Mouse (Mus musculus) liver, embryonic 14.5 days (tissue): ENCODE data around the gene Kcna7. TPM values are rescaled to one million over a fixed set of nuclear protein-coding genes. Genes with fewer than 3 reads are reported as not detected.

Experiments used
- ATAC-seq: fragments of 200-750 bp; cut with Nextera tagmentation; 2 replicates; pipeline ENCODE4 v1.8.0; 2017; ENCODE audit warnings: moderate number of reproducible peaks, mild to moderate bottlenecking, moderate library complexity; ENCODE audit not compliant: insufficient read depth
- DNase-seq, 3 experiments: peaks; one replicate each; pipeline ENCODE4 v3.0.0-alpha.2; 2012 to 2013; ENCODE audit warnings: low read depth in 3 of 3, low spot score in 3 of 3
- H3K27ac ChIP-seq: fragments of 300-500 bp; sonication (generic); 2 replicates; pipeline ENCODE4 v1.5.1; 2014; ENCODE audit warnings: moderate library complexity, mild to moderate bottlenecking, control low read depth, inconsistent platforms
- H3K27me3 ChIP-seq: fragments of 300-500 bp; sonication (generic); 2 replicates; pipeline ENCODE4 v1.6.1; 2014; ENCODE audit warnings: mild to moderate bottlenecking, low read length, moderate library complexity; ENCODE audit not compliant: control insufficient read depth, insufficient read depth
- H3K36me3 ChIP-seq: fragments of 300-500 bp; sonication (generic); replicated peaks from 2 replicates; pipeline ENCODE4 v1.6.1; 2014; ENCODE audit warnings: low read depth; ENCODE audit not compliant: control insufficient read depth, insufficient read depth
- H3K4me1 ChIP-seq, 2 experiments: fragments of 200-500 bp in 1 of 2; fragments of 300-500 bp in 1 of 2; sonication (generic) in 1 of 2; replicated peaks; 2 replicates each; pipeline ENCODE4 v1.6.1; 2012 to 2014; ENCODE audit warnings: antibody characterized with exemption in 1 of 2, inconsistent platforms in 1 of 2, low read length in 1 of 2; ENCODE audit not compliant: control insufficient read depth in 2 of 2, insufficient read depth in 2 of 2
- H3K4me2 ChIP-seq: fragments of 300-500 bp; sonication (generic); 2 replicates; pipeline ENCODE4 v1.6.1; 2014; ENCODE audit warnings: low read depth, mild to moderate bottlenecking, control low read depth, moderate library complexity
- H3K4me3 ChIP-seq, 2 experiments: fragments of 200-500 bp in 1 of 2; fragments of 300-500 bp in 1 of 2; sonication (generic) in 1 of 2; 2 replicates each; pipeline ENCODE4 v1.5.1; 2012 to 2014; ENCODE audit warnings: low read depth in 2 of 2, low read length in 2 of 2, mild to moderate bottlenecking in 2 of 2, control low read depth in 1 of 2, inconsistent platforms in 1 of 2, moderate library complexity in 1 of 2; ENCODE audit not compliant: insufficient read depth in 1 of 2
- H3K9ac ChIP-seq: fragments of 300-500 bp; sonication (generic); replicated peaks from 2 replicates; pipeline ENCODE4 v1.6.1; 2014; ENCODE audit warnings: mild to moderate bottlenecking, control low read depth, moderate library complexity
- H3K9me3 ChIP-seq: fragments of 300-500 bp; sonication (generic); 2 replicates; pipeline ENCODE4 v1.6.1; 2016; ENCODE audit warnings: low read length, mixed read lengths; ENCODE audit not compliant: control insufficient read depth
- CTCF ChIP-seq: IDR thresholded peaks from 2 replicates; pipeline ENCODE4 v1.5.1; 2016; ENCODE audit warnings: antibody characterized with exemption, low read depth, control low read depth
- EP300 ChIP-seq: IDR thresholded peaks from 2 replicates; pipeline ENCODE4 v1.6.1; 2016; ENCODE audit warnings: antibody characterized with exemption, low read depth
- WGBS: fragments of 180-500 bp; shearing (Covaris S2); extraction: QIAGEN DNeasy Blood & Tissue Kit; methylation state at CpG from one replicate; pipeline ENCODE4 v1.1.7; 2014; ENCODE audit not compliant: insufficient replicate concordance; 5-methylcytosine and 5-hydroxymethylcytosine counted together
- polyA plus RNA-seq, 2 experiments: library from polyadenylated mRNA; depleted of rRNA in 1 of 2; stranded (reverse) in 1 of 2; unstranded in 1 of 2; fragments of >200 nt; fragmentation: Nextera tagmentation in 1 of 2; extraction: Ambion mirVana in 1 of 2; gene quantifications; 2 replicates each; pipeline versions ENCODE4 v1.2.1 to v1.2.3; 2012 to 2014

The Kcna7 gene
- polyA plus RNA-seq, 2 experiments, result not detected

GRCm38 (mm10) chr7:45361243-45361804 lies 44.1 kb upstream of the Kcna7 start:
- peak; percentile 75; the same call in 1 of the 2 replicates for ATAC-seq
- peaks cover 0 to 8% of the 10 kb centered on the region in 2 experiments; a peak in 3 of 4 replicates for H3K4me1 ChIP-seq
- peak overlapping the region; percentile 59 for H3K4me2 ChIP-seq
- WGBS, result under 1% methylated on average over 43 of the region's 43 CpGs
- no peaks in the 10 kb centered on the region for H3K9me3 ChIP-seq
- no peaks in the 10 kb centered on the region for H3K36me3 ChIP-seq
- H3K27me3 ChIP-seq, result peaks cover 63% of the 10 kb centered on the region
- peak; percentile 41 to 61 (median 49) for DNase-seq
- no peak overlapping the region for H3K27ac ChIP-seq
- H3K9ac ChIP-seq, result no peak overlapping the region
- peak overlapping the region in 1 of 2 experiments; percentile 36; a peak in 2 of 4 replicates for H3K4me3 ChIP-seq
- TF ChIP-seq EP300 (no peak), CTCF (no peak)

GRCm38 (mm10) chr7:45362801-45363200 lies 42.7 kb upstream of the Kcna7 start:
- H3K27ac ChIP-seq, result no peak overlapping the region
- H3K4me1 ChIP-seq, result peaks cover 8% of the 10 kb centered on the region in 2 experiments
- no peak for ATAC-seq
- DNase-seq, result peak; percentile 47 to 66 (median 54)
- H3K9me3 ChIP-seq, result no peaks in the 10 kb centered on the region
- H3K27me3 ChIP-seq, result peaks cover 68% of the 10 kb centered on the region
- H3K9ac ChIP-seq, result no peak overlapping the region
- H3K36me3 ChIP-seq, result no peaks in the 10 kb centered on the region
- TF ChIP-seq EP300 (no peak), CTCF (no peak)
- H3K4me2 ChIP-seq, result no peak overlapping the region
- 7% methylated on average over 13 of the region's 13 CpGs for WGBS
- no peak overlapping the region for H3K4me3 ChIP-seq

GRCm38 (mm10) chr7:45363983-45364382 lies 41.5 kb upstream of the Kcna7 start:
- Histone ChIP-seq H3K4me1 (peaks cover 8% of the 10 kb centered on the region in 2 experiments), H3K9ac (no peak overlapping the region)
- no peak for ATAC-seq

GRCm38 (mm10) chr7:45365742-45366651 lies 39.5 kb upstream of the Kcna7 start:
- Histone ChIP-seq H3K27ac (no peak overlapping the region), H3K27me3 (peaks cover 78% of the 10 kb centered on the region), H3K9ac (no peak overlapping the region), H3K36me3 (no peaks in the 10 kb centered on the region), H3K4me1 (peaks cover 10% of the 10 kb centered on the region in 2 experiments), H3K9me3 (no peaks in the 10 kb centered on the region), H3K4me2 (peak overlapping the region; percentile 83), H3K4me3 (peak overlapping the region in 1 of 2 experiments; percentile 57; a peak in 2 of 4 replicates)
- WGBS, result 4% methylated on average over 35 of the region's 35 CpGs
- DNase-seq (no peak), ATAC-seq (no peak)
- TF ChIP-seq EP300 (no peak), CTCF (no peak)

More at GRCm38 (mm10) chr7:45363983-45364382, 41.5 kb upstream of the Kcna7 start:
- Histone ChIP-seq H3K4me3 (no peak overlapping the region), H3K27ac (no peak overlapping the region), H3K9me3 (no peaks in the 10 kb centered on the region), H3K27me3 (peaks cover 76% of the 10 kb centered on the region), H3K4me2 (no peak overlapping the region), H3K36me3 (no peaks in the 10 kb centered on the region)
- WGBS, result 28% methylated on average over 2 of the region's 2 CpGs
- TF ChIP-seq EP300, result no peak
- no peak for TF ChIP-seq CTCF
- no peak for DNase-seq

- Histone ChIP-seq H3K36me3 (no peaks in the 10 kb centered on the region), H3K9me3 (no peaks in the 10 kb centered on the region), H3K4me2 (peak within 1 kb of the TSS; percentile 83), H3K27me3 (peaks cover 72% of the 10 kb centered on the region), H3K4me3 (peak within 1 kb of the TSS; percentile 54 to 57), H3K27ac (no peak within 1 kb of the TSS), H3K4me1 (peaks cover 9 to 10% of the 10 kb centered on the region in 2 experiments), H3K9ac (peak within 1 kb of the TSS; percentile 58)
- no peak for TF ChIP-seq EP300
- no peak for TF ChIP-seq CTCF
- ATAC-seq (no peak), DNase-seq (no peak)
- WGBS, result under 1% methylated on average over 25 of the region's 26 CpGs
These were observed 38.8 kb upstream of the Kcna7 start, which contains the start of gene Ppfia3 for GRCm38 (mm10) chr7:45366652-45367019. Gene Ppfia3 (minus strand): TSS chr7:45367019.
